Mouse (Mus musculus): ENCODE measurements at regions not wholly inside any gene's neighbourhood (a gene's known extent, or its start where the extent isn't known, plus 50 kb on each side); places are given as distances from the start of the nearest gene placed in this dataset.

DNA sequence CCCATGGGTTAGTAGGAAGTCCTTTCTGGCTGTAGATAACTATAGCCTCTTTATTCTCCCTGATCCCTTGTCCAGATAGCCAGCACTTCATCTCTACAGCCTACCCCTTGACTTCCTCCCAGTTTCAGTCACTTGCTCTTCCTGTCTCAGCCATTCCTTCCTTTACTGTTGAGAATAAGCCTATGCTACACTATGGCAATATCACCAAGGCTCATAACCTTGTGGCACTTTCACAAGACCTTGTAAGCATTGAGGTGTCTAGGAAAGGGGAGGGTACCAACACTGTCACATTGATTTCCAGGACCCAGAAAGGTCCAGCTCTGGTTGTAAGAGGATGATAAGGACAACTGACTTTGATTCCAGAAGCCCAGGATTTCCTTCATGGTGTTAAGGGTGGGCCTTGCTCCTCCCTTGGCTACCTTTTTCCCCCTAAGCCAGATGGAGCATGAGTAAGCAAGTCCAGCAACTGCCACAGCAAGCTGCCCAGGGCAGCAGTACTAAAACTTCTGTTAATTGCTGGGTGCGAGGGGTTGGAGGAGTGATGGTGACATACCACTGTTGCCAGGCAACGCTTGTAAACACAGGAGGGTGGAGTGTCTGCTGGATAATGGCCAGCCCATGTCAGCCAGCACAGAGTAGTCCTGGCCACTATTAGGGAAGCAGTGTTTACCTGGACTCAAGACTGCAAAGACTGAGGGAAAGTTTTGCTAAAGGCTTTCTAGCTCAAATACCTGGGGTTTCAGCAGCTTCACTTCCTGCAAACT is 75.7 kb downstream of the Ankrd16 start:
- peak; percentile 19 for DNase-seq

DNA sequence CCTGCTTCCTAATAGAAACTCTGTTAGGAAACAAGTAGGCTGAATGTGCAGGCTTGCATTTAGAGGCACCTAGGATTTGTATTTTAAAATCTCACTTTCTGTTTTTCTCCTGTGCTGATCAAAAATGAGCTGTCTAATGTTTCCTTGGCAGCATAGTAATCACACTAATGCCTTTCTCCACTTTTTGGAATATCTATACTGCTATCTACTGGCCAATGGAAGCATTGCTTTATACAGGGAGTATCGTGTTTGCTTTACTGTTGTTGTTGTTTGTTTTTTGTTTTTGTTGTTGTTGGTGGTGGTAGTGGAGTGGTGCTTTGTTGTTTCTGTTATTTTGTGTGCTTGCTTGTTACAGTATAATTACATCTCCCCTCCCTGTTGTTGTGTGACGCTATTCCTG is 92.3 kb downstream of the Ankrd16 start:
- DNase-seq = no peak

DNA sequence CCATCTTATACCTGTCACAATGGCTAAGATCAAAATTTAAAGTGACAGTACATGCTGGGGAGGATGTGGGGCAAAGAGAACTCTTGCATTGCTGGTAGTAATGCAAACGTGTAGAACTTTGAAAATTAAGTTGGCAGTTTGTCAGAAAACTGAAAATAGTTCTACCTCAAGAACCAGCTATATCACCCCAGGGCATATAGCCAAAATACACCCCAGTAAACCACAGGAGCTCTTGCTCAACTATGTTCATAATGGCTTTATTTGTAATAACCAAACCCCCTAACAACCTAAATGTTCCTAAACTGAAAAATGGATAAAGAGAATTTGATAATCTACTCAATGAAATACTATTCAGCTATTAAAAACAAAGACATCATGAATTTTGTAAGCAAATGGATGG is 102.3 kb downstream of the Ankrd16 start:
- no peak for DNase-seq

DNA sequence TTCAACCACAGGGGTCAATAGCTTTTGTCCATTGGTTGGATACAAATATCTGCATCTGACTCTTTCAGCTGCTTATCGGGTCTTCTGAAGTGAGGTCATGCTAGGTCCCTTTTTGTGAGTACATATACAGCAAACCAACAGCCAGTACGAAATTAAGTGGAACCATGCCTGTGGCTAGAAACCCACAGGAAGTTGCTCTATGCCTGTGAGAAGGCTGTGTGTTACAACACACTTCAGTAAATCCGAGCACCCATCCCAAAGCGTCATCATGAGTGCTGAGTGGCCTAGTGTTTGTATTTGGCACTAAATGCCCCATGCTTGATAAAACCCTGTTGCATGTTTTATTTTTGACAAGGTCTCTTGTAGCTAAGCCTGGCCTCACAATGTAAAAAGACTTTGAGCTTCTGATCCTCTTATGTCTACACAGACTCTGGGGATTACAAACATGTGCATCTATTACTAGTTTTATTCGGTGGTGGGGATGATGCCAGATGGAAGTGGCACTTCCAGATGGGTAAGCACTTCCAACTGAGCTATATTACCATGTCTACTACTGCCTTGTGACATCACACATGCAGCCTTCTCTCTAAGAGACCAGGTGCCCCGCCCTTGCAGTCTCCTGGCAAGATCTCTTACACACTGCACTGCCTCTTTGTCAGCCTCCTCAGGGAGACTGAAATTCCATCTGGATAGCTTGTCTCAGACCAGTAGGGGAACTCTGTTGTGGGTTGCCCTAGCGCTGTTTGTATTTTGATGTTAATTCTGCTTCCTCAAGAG is 117.3 kb downstream of the Ankrd16 start:
- DNase-seq = no peak

DNA sequence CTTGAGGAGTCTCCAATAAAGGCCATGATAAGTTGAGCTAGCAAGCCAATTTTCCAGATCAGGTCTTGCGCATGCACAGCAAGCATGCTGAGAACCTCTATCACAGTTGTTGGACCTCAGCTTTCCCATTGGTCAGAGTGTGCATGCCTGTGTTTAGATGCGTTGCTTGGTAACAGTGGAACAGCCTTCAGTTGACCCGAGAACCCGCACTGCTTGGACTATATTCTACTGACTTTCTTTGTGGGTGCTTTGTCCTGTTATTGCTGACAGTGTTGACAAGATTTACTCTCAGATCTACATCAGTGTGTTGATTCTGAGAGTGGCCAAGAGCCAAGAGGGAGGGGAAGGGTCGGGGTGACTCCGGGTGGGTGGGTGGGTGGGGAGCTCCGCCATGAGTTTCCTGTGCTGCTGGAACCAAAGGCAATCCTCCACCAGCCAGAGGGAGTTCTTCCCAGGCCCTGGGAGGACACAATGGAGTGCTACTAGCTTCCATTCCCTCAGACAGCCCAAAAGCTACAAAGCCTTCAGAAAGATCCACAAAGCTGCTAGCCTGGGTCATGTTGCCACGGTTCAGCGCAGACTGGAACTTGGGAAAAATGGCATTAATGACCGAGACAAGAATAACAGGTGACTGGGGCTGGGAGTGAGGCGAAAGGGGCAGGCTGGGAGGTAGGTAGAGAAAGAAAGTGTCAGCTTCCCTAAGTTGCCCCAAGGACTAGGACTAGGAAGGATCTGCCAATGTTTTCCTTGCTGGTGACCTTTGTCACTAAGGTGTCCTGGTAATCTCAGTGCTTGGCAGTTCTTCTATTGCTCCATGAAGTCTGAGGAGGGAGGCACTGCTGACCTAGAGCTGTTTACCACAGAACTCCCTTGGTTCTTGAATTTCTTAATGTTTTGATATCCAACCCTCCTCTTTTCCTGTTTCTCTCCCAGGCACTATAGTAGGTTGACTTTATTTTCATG is 122.3 kb downstream of the Ankrd16 start:
- no peak for DNase-seq

DNA sequence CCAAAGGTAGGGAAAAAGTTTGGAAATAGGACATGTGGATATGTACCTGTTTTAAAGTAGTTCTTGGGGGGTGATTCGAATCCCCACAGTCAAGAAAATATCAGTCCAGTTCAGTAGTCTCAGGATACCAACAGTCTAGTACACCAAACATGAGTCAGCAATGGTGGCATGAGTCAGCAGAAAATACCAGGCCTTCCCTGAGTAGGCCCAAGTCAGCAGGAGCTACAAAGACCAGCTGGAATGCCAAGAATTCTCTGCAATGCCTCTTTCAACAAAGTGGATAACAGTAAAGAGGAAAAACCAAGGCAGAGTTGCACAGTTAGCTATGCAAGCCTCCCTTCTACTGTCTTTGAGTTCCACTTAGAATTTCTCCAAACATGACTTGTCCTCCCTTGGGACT is 137.1 kb downstream of the Ankrd16 start:
- peak; percentile 5 for DNase-seq

DNA sequence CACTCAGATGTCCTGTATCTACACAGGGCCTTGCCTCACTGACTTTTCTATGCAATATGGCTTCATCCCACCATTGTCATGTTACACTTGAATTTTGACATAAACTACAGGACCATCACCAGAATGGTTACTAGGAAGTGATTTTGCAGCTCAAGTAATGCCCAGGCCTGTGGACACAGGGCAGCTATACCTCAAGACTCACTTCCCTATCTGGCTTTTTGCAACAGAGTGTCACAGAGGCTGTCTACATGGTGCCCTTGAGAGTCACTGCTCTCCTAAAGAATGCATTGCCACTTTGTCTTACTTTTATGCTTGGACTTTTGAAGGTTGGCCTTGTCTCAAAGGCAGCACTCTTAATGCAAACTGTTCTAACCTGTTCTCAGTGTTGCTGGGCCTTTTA is 139.7 kb downstream of the Ankrd16 start:
- no peak for DNase-seq

DNA sequence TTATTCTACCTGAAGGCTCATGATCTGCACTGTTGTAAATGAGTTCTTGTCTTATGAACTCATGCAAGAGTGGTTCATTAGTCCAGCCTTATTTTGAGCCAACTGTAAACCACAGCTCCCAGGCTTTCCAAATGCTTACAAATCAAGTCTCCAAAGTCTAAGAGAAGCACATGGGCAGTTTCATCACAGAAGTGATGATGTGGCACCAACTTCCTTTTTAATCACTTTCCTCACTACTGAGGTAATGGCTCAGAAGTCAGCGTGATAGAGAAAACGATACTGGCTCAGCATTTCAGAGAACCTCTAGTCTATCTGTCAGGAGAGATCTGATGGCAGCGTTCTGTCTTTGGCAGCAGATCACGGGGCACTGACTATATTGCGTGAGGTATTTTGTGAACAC is 140.4 kb downstream of the Ankrd16 start:
- no peak for DNase-seq

DNA sequence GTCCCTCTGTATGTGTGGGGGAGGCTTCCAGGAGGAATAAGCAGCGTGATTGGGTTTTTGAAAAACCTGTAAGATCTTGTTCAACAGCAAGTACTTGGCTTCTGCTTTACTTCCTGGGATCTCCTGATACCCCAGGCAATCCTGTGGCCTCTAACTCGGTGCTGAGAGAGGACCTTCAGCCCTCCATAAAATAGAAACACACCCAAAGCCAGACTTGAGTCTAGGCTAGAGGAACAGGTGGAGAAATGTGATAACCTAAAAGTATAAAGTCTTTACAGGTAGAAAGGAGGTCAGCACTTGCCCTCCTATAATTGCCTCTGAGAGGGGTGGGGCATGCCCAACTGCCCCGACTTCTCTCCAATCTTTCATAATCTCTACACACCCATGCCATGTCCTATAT is 183.1 kb downstream of the Ankrd16 start:
- DNase-seq = no peak

DNA sequence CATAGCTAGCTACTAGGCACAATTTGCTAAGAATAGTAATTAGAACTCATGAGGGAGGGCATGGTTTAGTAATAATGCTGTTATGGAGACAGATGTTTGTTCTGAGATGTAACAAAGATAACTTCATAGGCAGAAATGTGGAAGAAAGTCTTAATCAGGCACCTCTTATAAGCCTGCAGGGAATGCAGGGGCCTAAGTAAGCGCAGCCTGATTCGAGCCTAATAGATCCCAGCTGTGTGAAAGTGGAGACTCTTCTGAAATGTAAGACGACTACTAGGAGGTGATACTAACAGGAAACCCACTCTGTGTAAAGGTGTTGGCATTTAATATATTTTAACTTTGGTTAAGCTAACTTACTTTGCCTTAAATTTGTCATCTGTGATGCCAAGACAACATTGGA is 187.7 kb downstream of the Ankrd16 start:
- DNase-seq = peak; percentile 66

DNA sequence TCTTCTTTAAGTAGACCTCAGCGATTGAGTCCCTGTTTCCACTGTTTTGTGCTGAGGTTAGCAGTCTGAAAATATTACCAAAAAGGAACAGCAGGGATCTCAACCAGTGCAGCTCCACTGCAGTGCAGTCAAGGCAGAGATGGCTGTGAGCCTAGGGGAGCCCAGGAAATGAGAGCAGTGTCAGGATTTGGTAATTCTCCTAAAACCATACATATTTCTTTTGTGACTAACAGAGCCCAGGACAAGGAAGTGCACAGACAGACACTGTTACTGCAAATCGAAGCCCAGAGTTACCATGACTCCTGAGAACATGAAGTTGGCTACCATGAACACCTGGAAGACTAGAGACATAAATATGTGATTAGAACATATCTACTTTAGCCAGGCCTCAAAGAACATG is 189.3 kb downstream of the Ankrd16 start:
- DNase-seq = no peak

DNA sequence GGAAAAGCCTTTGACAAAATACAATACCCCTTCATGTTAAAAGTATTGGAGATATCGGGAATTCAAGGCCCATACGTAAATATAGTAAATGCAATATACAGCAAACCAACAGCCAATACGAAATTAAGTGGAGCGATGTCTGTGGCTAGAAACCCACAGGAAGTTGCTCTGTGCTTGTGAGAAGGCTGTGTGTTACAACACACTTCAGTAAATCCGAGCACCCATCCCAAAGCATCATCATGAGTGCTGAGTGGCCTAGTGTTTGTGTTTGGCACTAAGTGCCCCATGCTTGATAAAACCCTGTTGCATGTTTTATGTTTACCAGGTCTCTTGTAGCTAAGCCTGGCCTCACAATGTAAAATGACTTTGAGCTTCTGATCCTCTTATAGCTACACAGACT is 194.3 kb downstream of the Ankrd16 start:
- no peak for DNase-seq

DNA sequence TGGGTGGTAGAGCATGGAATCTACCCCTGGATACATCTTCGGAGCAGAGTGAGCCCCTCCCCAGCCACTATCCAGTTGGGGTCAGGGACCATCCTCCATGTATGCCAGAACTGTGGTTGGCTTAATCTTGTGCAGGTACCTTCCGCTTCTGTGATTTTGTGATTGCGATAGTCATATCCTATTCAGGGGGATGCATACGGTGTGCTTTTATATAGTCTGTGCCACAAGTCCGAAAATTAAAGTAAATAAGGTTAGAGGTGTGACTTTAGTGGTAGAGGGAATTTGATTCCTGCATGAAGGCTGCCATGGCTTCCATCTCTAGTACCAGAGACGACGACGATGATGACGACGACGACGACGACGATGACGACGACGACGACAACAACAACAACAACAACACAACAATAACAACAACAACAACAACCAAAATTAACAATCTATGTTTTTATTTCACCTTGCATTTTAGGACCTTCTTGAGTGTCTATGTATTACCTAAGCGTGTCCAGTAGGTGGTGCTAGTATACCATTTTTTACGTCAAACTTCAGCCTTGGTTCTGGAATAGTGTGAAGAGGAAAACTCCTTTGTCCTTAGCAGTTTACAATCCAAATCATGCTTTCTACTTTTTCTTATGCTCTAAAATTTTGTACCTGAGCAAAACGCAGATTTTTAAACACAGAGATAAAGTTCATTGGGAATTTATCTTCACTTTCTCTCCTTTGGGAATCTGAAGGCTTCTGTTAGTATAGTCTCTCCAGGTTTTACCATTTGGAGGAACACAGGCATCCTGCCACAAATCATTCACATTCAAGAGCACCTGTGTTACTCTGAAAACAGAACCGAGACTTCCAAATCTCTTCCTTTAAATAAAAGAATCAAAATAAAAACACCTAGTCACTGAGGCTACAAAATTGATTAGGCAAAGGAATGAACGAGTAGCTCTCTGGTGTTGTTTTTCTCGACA is 224.5 kb downstream of the Ankrd16 start:
- DNase-seq = peak; percentile 56

DNA sequence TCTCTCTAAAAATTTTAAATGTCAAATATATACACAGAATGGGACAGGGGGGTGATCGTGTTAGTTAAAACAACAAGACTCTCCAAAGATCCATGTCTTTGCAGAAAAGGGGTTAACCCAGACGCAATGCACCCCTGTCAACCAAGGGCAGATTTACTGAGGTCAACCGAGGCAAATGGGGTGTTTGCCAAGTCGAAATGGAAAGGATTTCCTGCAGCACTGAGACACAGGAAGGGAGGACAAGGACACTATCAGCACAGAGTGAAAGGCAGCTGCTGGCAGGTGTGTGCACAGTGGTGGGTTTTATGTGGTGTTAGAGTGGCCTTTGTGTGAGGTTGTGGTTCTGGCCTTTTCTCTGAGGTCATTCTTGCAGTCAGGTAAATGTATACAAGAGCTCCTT is 226.7 kb downstream of the Ankrd16 start:
- no peak for DNase-seq

DNA sequence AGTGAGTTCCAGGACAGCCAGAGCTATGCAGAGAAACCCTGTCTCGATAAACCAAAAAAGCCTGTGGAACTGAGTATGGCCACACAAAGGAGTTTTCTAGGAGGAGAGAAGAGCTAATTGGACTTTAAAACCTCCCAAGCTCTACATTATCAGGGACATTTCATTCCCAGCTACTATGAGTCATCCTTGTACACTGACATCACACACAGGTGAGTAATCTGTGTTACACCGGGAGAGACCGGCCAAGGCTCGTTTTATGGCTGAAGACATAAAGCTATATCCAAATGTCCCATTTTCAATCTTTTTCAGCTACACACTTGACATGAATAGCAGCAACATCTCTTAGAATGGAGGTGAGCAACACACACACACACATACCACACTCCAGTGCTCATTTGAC is 229.5 kb downstream of the Ankrd16 start:
- no peak for DNase-seq

DNA sequence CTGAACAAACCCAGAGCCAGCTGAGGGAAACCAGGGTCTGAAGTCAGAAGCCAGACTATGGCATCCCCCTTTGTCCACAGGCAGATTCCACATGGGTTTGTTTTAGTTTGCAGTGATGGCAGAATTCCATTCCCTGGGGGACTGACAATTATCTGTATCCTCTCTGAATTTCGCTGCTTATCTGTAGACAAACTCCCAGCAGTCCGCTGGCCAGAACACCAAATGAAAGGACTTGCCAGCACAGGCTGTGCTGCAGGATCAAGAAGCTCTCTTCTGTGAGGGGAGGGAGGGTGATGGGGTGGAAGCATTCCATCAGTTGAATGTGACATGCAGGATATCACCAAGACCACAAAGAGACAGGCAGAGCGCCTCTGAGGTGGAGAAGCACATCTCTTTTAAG is 233.8 kb downstream of the Ankrd16 start:
- no peak for DNase-seq

DNA sequence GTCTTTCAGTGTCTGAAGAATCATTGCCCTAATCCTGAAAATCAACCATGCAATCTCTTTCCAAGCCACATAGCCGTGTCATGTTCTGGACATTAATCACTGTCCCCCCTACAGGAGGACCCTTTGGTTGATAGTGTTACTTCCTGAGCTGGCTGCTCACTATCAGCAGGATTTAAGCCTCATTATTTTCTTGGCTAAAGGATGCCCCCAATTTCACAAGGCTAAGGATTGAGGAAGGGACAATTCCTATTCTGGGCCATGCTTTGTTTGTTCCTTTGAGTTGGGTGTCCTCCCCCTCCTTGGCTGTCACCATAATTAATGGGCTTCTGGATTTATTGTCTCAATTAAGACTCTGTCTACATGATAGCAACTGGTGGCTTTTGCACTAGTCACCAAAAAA is 241.9 kb downstream of the Ankrd16 start:
- DNase-seq = no peak

DNA sequence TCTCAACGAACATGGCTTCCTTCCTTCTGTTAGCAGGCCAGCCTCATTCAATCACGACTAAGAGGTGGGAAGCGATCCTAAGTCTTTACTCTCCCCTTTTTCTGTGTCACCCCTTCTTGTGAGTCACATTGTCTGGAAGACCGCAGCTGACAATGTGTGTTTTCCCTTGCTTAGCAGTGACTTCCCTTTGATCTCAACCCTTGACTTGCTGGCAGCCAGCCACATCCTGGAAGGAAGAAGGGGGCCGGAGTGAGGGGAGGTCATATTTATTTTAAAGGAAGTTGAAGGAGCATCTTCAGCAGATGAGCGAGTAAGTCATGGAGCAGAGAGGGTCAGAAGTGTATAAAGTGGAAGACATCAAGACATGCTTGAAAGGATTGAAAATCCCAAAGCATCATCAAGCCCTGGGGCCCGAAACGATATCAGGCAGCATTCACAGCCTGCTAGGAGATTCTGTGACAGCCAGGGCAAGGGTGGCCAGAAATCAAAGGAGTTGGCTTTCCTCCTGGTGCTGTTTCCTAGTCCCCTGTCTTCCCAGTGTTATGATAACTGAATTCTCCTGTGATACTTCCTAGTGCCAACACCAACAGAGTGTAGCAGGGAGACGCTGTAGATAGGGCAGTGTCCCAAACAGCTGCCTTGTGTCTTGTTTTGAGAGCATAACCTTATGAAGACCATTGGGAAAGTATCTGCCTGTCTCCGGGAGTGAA is 245.9 kb downstream of the Ankrd16 start:
- DNase-seq = peak; percentile 44

DNA sequence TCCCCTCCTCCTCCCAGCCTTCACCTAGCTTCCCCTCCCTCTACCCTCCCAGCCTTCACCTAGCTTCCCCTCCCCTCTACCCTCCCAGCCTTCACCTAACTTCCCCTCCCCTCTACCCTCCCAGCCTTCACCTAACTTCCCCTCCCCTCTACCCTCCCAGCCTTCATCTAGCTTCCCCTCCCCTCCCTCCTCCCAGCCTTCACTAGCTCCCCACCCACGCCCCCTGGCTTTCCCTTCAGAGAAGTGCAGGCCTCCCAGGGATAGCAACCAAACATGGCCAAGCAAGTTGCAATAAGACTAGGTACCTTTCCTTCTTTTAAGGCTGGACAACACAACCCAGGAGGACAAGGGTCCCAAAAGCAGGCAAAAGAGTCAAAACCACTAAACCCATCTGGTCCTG is 248.5 kb downstream of the Ankrd16 start:
- DNase-seq = no peak

DNA sequence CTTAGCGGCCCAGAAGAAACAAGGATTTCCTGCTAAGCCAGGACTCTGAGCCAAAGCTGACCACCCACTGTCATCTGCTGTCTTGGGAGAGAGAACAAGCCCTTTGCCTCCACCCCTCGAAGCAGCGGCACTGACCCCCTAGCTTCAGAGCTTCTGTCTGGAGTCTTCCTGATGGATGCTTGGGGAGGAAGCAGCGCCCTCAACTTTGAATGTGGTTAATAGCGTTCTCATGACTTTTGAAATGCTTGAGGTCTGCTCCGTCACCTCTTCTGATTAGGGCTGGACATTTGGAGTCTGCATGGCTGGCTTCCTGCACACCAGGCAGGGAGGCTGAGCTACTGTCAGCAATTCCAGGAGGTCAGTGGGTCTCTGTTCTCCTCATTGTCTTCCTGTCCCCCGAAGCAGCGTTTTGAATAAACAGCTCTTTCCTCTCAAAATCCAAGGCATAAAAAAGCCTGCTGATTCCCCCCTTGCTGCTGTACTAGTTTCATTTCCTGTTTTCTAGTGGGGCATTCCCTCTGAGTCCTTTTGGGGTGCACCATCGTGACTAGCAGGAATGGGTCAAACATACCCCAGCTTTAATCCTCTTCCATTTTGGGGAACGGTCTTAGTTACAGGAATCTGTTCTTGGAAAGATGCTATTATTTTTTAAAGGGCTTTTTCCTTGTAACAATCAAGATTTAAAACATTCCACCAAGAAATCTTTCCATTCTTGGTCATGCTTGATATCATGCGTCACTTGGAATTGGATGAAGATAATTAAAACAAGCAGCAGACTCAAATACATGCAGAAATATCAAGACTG is 256.0 kb downstream of the Ankrd16 start:
- no peak for DNase-seq

DNA sequence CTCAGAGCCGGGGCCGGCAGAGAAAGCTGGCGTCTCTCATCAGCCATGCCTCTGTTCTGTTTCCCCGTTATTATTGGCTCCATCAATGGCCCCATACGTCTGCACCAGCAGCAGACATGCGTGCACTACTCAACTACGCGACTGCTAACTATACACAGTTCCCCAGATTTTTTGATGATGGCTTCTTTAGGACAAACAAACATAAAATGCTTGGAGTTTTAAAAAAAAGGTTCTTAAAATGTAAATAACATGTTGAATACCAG is 256.6 kb downstream of the Ankrd16 start:
- DNase-seq = no peak
